Mouse (Mus musculus) heart, adult 9 months (tissue): ENCODE data around the gene Clec11a.
"Not testable (repeated sequence)": the region's sequence is repeated elsewhere in the genome, so short reads cannot be mapped to it uniquely, and the experiment has no call there.

ENCODE experiments used
- DNase-seq, 2 experiments: peaks; one replicate each; pipeline ENCODE4 v3.0.0; 2022; ENCODE audit warnings: low spot score in 2 of 2

Gene Clec11a

GRCm38 (mm10) chr7:44322290-44322689, 15.6 kb upstream of the Clec11a start:
- DNase-seq: no peak

GRCm38 (mm10) chr7:44320886-44321285, 14.2 kb upstream of the Clec11a start:
- DNase-seq: no peak

GRCm38 (mm10) chr7:44317913-44318312, 11.2 kb upstream of the Clec11a start:
- DNase-seq: no peak

- DNase-seq: no peak
Measured at GRCm38 (mm10) chr7:44312484-44312883, 5.8 kb upstream of the Clec11a start.

GRCm38 (mm10) chr7:44311713-44312304, 5.1 kb upstream of the Clec11a start:
- no peak for DNase-seq

- peak in 1 of 2 experiments; percentile 31 for DNase-seq
Measured at GRCm38 (mm10) chr7:44310878-44311712, 4.4 kb upstream of the Clec11a start.

- DNase-seq: no peak
Measured at GRCm38 (mm10) chr7:44310285-44310877, 3.7 kb upstream of the Clec11a start.

GRCm38 (mm10) chr7:44309475-44310284, 3.0 kb upstream of the Clec11a start, which contains the start of gene Shank1:
TSS of gene Shank1 (plus strand) at chr7:44310253.
- no peak for DNase-seq

GRCm38 (mm10) chr7:44307261-44308020, 739 bp upstream of the Clec11a start:
- no peak for DNase-seq

GRCm38 (mm10) chr7:44305686-44306085, 1.0 kb downstream of the Clec11a start:
- no peak for DNase-seq

GRCm38 (mm10) chr7:44304775-44305641, 1.7 kb downstream of the Clec11a start:
- peak; percentile 97 for DNase-seq

- DNase-seq: no peak
Measured at GRCm38 (mm10) chr7:44304463-44304774, 2.3 kb downstream of the Clec11a start.

- DNase-seq: no peak
Measured at GRCm38 (mm10) chr7:44303346-44304340, 3.1 kb downstream of the Clec11a start.

GRCm38 (mm10) chr7:44297501-44297900, 9.2 kb downstream of the Clec11a start:
- DNase-seq: not testable (repeated sequence)

- DNase-seq: no peak
Measured at GRCm38 (mm10) chr7:44291418-44291817, 15.3 kb downstream of the Clec11a start.

- no peak for DNase-seq
Measured at GRCm38 (mm10) chr7:44290986-44291385, 15.7 kb downstream of the Clec11a start.

GRCm38 (mm10) chr7:44287760-44288159, 18.9 kb downstream of the Clec11a start:
- DNase-seq: no peak

GRCm38 (mm10) chr7:44281586-44281985, 25.1 kb downstream of the Clec11a start:
- DNase-seq: no peak

GRCm38 (mm10) chr7:44280959-44281358, 25.7 kb downstream of the Clec11a start:
- DNase-seq: no peak
